Mouse (Mus musculus) thymus, adult 18-20 months (tissue): ENCODE results near the gene Tk2.

ENCODE experiments used
- DNase-seq, 2 experiments: peaks; one replicate each; pipeline ENCODE4 v3.0.0; 2022; ENCODE audit warnings: mixed read lengths in 2 of 2

Tk2 gene

GRCm38 (mm10) chr8:104219079-104219478 lies 29.3 kb downstream of the Tk2 start:
- peak; percentile 42 to 49 for DNase-seq

DNA sequence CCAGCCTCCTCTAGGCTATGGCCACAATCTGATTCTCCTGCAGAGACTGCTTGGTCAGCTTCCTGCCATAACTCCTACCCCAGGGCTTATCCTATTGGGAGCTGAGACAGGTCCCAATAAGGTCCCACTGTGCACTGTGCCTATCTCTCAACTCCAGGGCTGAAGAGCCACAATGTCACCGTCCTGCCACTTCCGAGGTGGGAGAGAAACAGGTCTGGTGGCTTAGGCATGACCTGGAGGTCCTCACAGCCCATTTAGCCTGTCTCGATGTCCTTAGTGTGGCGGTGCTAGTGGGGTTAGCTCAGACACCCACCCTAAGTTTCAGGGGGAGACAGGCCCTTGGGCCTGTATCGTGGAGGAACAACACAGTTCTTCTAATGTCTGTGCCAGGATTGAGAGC lies 30.8 kb downstream of the Tk2 start:
- no peak for DNase-seq

DNA sequence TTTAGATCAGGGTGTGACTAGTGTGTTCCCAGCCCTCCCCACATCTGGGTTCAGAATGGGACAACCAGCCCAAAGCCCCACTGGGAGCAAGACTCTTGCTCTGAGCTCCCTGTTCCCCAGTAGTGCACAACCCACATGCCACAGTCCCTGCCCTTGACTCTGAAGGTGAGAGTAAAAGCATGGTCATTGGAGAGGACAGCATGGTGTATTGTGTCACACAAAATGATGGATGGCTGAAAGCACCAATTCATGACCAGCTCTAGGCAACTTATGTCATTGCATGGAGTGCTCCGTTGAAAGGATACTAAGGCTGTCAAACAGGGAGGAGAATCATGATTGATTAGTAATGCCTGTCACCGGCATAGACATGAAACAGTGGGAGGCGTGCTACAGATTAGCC lies 43.1 kb downstream of the Tk2 start:
- DNase-seq: no peak

DNA sequence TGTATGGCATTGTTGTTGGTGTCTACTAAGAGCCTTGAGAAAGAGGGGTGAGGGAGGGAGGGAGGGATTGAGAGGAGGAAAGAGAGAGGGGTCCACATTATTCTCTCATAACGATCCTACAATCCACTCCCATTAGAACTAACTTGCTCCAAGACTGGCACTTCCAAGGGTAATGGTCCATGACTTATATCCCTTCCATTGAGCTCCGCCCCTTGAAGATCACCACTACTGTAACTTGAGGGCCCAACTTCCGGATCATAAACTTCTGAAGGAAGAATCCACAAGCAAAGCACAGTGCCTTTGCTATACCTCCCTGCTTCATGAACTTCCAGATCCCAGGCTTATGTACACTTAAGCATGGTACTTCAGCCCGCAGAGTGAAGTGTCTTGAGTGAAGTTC lies 46.0 kb downstream of the Tk2 start:
- no peak for DNase-seq

DNA sequence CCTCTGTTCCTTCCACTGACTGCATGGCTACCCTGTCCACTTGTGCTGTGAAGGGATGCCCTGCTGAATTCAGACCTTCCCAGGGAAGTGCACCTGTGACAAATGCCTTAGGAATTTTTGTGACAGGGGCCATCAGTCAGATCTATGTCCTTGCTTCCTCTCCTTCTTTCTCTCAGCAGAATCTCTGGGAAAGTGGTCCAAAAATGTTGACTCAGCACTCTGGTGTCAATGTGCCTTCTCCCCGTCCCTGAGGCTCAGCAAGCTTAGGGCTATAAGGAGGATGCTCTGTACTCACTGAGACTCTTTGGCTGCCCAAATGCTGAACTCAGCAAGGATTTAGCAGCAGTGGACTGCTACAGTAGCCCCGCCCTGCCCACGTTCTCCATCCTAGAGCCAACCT lies 46.7 kb downstream of the Tk2 start:
- no peak for DNase-seq

DNA sequence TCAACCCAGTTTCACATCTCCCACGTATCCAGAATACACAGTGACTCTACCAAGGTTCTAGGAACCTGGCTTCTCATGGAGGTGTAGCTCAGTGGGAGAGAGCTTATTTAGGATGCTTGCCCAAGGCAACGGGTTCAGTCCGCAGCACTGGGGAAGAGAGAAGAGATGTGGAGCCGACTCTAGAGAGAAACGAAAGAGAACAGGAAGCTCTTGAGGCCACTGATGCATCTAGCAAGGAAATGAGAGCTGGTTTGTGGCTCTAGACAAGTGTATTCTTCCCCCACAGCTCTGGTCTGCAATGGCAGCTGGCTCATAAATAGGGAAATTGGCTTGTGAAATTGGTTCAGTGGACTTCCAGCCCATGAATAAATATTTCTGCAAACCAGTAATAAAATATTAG lies 48.6 kb downstream of the Tk2 start:
- no peak for DNase-seq

GRCm38 (mm10) chr8:104191496-104191895 lies 56.9 kb downstream of the Tk2 start:
- DNase-seq: peak; percentile 22 to 35

- no peak for DNase-seq
These were observed 57.4 kb downstream of the Tk2 start for GRCm38 (mm10) chr8:104190777-104191468.

- DNase-seq: no peak
These were observed 59.9 kb downstream of the Tk2 start for GRCm38 (mm10) chr8:104188459-104188858.

DNA sequence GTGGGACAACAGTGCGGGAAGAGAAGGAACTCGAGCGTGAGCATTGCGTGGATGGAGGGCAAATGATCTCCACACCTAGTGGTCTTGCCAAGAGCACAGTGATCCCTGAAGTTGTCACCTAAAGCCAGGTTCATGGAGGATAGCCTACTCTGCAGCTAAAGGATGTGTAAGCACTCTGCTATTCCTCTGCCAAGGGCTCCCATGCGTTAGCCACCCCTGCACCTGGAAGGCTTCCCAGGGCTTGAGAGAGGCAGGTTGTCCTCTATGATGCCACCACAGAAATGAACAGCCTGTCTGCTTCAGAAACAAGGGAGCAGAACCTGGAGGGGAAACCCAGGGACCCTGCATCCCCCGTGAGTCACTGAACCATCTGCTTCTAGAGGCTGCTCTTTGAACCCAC lies 60.7 kb downstream of the Tk2 start:
- DNase-seq: no peak

DNA sequence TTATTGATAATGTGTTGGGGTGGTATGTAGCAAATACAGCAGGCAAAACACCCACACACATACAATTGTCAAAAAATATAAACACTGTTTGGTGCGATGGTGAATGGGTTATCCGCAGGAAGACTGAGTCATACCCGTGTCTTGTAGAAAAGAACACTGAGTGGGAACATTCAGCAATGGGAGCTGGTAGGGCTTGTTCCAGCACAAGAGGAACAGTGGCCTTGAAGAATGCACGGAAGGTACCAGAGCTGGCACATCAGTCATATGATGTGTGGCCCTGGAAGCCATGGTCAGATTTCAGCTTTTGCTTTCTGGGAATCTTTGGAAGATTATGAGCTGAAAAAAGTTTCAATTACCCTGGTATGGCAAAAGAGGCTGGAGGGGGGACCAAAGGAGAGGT lies 61.5 kb downstream of the Tk2 start:
- DNase-seq: no peak

DNA sequence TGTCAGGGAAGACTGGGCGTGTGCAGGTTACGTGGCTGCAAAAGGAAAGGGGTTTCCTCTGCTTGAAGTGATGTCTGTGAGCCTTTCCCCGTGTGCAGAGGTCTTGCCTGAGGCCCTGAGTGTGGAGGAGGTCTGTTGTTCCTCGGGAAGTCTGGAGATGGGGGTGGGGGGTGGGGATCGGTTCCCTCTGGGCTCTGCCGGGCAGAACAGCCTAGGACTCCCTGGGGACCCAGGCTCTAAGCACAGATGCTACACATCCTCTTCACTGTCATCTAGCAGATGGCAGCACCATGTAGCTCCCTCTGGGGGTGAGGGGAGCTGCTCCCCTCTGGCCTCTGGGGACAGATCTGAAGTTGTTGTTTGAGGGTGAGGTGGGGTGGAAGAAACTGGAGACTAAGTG lies 63.5 kb downstream of the Tk2 start:
- no peak for DNase-seq

DNA sequence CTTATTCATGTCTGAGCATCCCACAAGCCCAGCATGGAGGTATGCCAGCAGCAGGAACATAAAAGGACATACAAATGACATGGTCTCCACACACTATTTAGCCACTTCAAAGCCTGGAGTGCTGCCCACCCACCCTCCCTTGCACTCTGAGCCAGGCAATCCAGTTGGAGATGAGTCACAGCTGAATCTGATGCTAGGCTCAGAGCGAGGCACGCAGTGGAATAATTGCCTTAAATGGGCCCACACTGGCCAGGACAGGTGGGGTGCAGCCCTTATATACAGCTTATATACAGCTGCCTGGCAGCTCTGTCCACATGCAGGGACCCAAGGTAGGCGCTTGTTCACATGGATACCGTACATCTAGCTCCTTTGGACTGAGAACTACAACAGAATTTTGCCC lies 71.3 kb downstream of the Tk2 start:
- no peak for DNase-seq
